Mouse (Mus musculus) G1E (cell line): ENCODE results near the gene Dscam.

Source experiments
- CTCF ChIP-seq: IDR thresholded peaks from 2 replicates; pipeline ENCODE4 v1.5.1; 2012; ENCODE audit warnings: low read depth, low read length, inconsistent platforms, mixed read lengths
- GATA1 ChIP-seq: IDR thresholded peaks from 2 replicates; pipeline ENCODE4 v1.6.1; 2012; ENCODE audit warnings: borderline replicate concordance, low read length, inconsistent platforms, mixed read lengths
- POLR2AphosphoS5 ChIP-seq: IDR thresholded peaks from 2 replicates; pipeline ENCODE4 v1.6.1; 2012; ENCODE audit warnings: low read depth, low read length, inconsistent platforms; ENCODE audit not compliant: insufficient replicate concordance
- TAL1 ChIP-seq: conservative IDR thresholded peaks from 2 replicates; pipeline ENCODE4 v1.6.1; 2012; ENCODE audit warnings: low read depth, low read length, inconsistent platforms, mixed read lengths

DNA sequence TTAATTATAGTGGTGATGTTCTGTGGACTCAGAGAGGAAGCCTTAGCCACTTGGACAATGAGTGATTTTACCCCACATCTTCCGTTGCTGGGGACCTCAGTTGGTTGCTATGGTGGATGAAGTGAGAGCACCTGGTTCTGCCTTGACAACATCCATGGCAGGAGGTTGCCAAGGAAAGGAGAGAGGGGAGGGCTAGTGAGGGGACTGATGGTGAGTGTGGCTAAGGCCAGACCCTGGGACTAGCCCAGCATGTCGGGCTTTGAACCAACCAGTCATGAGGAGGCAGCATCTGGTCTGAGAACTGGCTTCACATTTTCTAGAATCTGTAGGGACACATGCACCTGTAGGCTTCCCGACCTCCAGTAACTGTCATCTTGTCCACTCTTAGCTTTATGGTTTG, 439.7 kb downstream of the Dscam start:
- TF ChIP-seq CTCF (no peak), TAL1 (no peak), GATA1 (no peak), POLR2AphosphoS5 (no peak)
